Mouse (Mus musculus) lung, postnatal 4 days (tissue): ENCODE data around the gene H2-M5.
"Not testable (repeated sequence)": the region's sequence is repeated elsewhere in the genome, so short reads cannot be mapped to it uniquely, and the experiment has no call there.

ENCODE experiments used
- DNase-seq, 2 experiments: peaks; one replicate each; pipeline ENCODE4 v3.0.0; 2021

Gene H2-M5

DNA sequence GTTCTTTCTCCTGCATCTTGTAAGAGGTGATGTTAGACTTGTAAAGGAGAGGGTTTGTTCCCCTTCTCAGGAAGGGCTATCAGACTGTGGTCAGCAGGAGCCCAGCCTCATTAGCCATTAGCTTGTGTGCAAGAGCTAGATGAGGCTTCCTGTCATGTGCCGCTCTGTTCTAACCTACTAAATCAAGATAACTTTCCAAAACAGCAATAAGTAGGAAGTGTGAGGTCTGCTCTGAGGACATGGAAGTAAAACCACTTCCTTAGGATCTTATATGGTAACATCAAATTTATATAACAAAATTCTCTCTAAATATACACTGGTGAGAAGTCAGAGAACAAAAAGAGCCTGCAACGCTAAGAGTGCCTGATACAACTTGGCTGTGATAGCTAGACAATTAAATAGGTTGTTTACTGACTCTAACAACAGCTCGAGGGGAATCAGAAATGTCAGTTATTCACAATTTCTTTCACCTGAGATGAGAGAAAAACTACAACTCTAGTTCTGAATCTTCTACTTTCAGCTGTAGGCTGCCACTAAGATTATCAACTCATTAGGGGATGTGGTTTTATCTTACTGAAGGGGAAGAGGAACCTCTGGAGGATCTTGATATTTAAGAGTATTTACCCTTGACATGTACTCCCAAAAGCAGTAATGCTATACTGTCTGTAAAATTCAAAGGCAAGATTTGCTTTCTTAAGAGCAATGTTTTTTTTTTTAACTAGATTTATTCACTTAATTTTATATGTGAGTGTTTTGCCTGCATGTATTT is 3.2 kb upstream of the H2-M5 start:
- DNase-seq, result no peak

DNA sequence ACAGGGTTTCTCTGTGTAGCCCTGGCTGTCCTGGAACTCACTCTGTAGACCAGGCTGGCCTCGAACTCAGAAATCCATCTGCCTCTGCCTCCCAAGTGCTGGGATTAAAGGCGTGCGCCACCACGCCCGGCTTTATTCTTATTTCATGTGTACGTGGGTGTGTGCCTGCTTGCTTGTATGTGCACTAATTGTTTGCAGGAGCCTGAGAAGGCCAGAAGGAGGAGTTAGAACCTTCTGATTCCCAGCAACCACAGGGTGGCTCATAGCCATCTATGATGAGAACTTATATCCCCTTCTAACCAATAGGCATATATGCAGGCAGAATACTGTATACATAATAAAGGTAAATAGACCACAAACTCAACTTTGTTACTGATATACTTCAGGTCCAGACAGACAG is 1.3 kb upstream of the H2-M5 start:
- DNase-seq, result not testable (repeated sequence)

DNA sequence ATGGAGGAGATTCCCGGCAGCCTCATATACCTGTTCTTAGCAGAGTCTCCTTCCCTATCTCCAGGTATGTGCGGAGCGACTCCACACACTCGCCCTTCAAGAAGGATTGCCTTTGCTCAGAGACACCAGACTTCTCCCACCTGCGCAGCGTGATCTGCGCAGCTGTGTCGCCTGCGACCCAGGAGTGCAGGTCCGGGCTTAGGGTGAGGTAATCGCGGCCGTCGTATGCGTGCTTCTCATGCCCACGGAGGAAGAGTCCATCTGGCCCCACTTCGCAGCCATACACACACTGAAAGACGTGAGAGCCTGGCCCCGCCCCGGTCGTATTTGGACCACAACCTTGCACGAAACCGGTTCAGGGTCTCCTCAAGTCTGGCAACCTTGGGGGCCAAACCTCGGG is 862 bp downstream of the H2-M5 start:
- no peak for DNase-seq

- DNase-seq, result no peak
These were observed 6.8 kb downstream of the H2-M5 start for GRCm38 (mm10) chr17:36982253-36983155.

DNA sequence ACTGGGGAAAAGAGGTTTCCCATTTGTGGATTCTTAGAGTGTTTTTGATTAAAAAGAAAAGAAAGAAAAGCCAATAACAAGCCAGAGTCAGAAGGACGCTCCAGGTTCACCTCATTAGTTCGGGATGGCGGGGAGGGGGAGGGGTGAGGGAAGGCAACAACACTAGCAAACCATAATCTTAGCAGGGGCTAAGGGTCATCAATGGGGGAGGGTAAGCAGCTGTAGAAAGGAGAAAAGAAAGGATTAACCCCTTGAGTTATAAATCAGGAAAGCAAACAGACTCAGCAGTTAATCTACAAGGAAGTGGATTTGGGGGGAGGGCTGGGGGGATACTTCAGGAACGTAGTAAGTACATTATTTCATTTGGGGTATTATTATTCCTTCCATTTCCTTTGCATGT is 7.5 kb downstream of the H2-M5 start:
- DNase-seq, result no peak

GRCm38 (mm10) chr17:36981221-36981813 is 8.0 kb downstream of the H2-M5 start, which contains the start of gene 2410137M14Rik:
Gene 2410137M14Rik (minus strand): TSS chr17:36981237.
- DNase-seq, result peak in 1 of 2 experiments; percentile 31

DNA sequence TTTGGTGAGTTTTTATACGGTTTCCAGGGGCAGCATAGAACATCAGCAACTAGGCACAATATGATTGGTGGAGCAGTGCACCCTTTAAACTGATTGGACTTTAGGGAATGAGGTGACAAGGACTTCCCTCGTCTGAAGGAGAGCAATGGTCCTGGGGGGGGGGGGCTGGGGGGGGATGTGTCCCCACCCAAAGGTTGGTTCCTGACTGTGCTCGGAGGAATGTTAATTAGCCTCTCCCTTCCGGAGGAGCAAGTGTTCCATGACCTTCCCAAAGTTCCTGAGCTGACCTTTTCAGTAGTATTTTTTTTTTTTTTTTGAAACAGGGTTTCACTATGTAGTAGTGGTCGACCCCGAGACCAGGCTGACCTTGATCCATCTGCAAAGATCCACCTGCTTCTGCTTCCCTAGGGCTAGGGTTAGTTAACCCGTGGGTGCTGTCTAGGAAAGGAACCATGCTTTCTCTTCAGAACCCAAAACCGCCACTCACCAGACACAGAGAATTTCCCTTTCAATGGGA is 16.0 kb downstream of the H2-M5 start:
- no peak for DNase-seq

- peak in 1 of 2 experiments; percentile 35 for DNase-seq
These were observed 16.5 kb downstream of the H2-M5 start for GRCm38 (mm10) chr17:36972791-36973190.

DNA sequence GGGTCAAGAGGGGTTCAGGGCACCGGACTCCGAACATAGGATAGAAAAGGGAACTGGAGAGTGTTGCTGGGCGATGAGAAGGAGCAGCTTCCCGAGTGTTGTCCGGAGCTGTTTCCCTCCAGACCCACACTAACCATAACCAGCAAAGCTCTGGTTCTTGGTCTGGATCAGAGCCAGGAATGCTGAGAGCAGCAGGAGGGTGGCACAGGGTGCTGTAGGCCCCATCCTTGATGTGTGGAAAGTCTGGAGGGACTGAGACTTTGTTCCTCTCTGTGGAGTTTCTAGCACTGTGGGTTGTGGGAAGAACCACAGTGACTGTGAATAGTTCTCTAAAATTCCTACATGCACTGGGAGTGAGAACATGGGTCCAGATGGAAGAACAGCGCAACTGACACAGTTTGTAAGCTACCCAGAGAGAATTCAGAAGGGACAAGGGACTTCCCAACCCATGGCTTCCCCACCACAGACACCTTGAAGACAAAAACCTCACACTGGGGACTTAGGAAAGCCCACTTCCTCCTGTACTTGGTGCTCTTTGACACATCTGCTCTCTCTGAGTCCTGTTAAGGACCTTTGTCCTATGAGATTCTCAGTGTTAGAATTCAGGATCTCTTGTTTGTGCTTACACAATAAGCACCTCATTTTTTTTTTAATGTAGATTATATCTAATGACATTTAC is 18.0 kb downstream of the H2-M5 start:
- DNase-seq, result no peak

DNA sequence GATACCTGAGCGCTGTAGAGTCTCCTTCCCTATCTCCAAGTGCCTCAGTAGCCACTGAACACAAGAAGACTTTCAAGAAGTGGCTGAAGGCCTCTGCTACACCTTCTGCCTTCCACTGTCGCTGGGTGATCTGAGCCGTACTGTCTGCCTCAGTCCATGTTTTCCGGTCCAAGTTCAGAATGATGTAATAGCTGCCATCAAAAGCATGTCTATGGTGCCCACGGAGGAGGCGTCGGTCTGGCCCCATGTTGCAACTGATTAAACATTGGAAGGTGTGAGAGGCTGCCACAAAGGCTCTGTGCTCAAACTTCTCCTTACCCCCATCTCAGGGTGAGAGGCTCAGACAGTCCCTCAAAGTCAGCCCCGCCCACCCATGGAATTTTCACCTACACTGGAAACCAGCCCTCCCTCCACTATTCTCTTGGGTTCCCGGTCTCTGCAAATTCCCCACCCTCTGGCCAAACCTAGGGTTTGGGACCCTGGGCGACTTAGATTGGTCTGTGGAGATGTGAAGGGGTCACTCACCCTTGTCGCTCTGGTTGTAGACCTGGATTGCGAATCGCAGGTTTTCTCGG is 18.9 kb downstream of the H2-M5 start:
- DNase-seq, result no peak

DNA sequence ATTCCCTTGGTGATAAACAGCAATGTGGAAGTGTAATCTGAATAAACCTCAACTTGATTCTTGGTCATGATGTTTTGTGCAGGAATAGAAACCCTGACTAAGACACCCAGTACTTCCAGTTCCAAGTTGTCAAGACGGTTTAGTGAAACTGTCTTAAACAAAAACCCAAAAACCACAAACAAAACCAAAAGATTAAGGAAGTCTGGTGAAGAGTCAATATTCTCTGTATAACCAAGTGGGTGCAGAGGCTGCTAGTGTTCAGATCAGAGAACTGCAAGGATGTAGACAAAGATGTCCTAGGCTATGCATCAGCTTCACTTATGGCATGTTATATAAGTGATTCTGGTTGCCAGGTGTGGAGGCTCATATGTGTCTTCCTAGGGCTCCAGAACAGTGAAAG is 22.5 kb downstream of the H2-M5 start:
- no peak for DNase-seq

DNA sequence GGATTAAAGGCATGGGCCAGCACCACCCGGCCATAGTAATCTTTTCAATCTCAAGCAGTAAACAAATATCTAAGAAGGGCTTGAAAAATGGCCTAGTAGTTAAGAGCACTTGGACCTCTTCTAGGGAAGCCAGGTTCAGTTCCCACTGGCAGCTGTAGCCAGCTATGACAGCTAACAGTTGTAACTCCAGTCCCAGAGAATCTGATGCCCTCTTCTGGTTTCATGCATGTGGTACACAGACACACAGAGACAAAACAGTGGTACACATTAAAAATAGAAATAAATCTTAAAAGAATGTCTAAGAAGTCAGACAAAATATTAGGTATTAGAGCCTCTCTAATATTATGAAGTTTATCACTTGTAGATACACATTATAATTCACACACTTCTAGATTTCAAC is 28.2 kb downstream of the H2-M5 start:
- no peak for DNase-seq

DNA sequence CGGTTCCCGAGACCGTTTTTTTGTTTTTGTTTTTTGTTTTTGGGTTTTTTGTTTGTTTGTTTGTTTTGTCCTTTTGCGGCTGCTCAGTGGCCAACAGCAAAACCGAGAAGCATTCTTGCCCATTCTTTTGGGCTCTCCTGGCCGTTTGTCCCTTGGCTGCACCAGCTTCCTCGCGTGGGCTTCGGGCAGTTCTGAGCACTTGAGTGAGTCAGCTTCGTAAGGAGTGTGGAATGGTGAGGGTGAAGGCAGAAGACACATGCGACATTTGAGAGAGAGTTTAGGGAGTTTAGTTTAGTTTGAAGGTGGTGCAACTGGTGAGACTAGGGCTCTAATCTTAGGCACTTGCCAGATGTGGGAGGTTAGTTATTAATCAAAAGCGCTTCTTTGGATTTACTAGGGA is 30.5 kb downstream of the H2-M5 start:
- DNase-seq, result no peak

DNA sequence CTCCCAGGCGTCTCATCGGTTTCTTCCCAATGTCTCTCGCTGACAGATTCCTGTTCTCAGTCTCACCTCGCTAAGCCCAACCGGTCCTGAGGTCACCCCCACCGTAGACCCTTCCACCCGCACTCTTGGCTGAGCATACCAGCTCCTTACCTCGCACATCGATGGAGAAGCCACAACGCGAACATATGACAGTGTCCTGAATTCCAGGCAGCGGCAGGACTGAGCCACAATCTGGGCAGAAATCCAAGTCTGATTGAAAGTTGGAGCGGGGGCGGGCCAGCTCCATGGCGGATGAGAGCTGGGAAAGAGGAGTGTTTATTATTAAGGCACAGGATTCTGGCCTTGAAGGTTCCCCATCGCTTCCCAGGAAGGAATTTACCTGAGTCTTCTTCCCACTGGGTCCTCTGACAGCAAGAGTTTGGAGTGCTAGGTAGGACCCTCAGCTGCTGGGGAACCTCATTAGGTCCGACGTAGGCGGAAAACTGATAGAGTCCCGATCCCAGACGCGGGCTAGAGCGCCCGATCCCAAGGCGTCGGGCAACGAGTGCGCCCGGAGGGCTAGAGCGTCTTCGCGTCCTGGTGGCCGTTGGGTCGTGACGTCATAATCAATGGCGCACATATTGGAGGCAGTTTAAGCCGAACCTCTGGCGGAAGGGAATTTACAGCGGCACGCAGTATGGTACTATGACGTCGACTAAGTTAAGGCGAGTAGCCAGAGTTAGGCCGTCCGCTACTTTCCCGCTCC is 31.2 kb downstream of the H2-M5 start, which contains the start of the genes Znrd1 and Znrd1as:
Gene Znrd1, minus strand, starts transcription at position 561 of the 745 bp plus-strand sequence.
Gene Znrd1as, plus strand, starts transcription at position 594 of the 745 bp plus-strand sequence.
- DNase-seq, result peak; percentile 94 to 96

DNA sequence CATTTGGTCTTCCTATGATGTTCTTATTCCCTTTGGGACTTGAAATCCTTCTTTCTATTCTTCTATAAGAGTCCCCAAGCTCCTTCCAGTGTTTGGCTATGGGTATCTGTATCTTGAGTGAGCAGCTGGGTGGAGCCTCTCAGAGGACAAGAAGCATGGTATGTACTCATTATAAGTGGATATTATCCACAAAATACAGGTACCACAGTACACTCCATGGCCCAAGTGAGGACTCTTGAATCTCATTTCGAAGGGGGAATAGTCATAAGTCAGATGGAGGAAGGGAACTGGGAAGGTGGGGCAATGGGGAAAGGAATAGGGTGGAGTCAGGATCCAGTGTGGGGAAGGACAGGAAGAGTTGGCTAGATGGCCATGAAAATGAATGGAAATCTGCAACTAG is 36.3 kb downstream of the H2-M5 start:
- DNase-seq, result no peak

DNA sequence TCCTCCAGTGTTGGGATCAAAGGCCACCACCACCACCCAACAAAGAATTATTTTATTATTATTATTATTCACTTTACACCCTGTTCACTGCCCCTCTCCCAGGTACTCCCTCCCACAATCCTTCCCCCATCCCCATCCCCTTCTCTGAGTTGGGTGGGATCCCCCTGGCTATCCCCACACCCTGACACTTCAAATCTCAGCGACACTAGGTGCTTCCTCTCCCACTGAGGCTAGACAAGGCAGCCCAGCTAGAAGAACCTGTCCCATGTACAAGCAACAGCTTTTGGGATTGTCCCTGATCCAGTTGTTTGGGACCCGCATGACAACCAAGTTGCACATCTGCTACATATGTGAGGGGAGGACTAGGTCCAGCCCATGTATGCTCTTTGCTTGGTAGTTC is 36.7 kb downstream of the H2-M5 start:
- no peak for DNase-seq

- peak; percentile 96 to 97 for DNase-seq
These were observed 38.1 kb downstream of the H2-M5 start, which contains the start of gene Ppp1r11 for GRCm38 (mm10) chr17:36950981-36951947. Gene Ppp1r11 (minus strand): TSS chr17:36951741.

DNA sequence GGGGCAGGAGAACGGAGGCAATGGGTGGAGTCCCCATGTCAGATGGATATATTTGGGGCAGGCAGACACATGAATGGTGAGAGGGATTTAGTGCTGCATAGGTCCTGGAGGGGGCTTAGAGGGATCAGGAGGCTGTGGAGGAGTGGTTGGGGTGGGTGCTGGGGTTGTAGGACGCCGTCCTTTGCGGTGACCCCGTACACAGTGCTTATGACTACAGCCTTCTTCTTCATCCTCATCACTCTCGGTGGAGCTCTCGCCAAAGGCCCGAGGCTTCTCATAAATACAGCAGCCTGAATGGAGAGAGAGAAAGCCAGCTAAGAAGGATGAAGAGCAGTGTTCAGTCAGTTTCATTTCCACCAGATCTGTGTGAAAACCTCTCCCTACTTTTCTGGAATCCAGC is 40.1 kb downstream of the H2-M5 start:
- DNase-seq, result no peak

DNA sequence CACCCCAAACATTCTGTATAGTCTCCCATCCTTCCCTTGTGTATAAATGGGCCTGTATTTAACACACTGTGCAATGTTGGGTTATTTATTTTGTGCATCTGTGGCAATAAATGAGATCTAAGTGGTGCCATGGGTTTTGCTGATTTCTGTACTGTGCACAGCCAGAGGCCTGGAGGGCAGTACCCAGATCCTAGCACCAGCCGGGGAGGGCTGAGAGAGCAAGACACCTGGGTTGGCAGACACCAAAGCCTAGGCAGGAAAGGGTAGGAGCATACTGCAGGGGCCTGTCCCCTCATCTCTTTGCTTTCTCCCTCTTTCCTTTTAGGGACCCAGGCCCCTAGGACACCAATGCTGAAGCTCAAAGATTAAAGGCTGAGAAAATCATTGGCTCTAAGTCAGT is 41.1 kb downstream of the H2-M5 start:
- DNase-seq, result no peak
